Mouse (Mus musculus) ES-E14 (cell line): ENCODE results near the gene Srl. TPM values are rescaled to one million over a fixed set of nuclear protein-coding genes. Genes with fewer than 3 reads are reported as not detected.

Source experiments
- DNase-seq: peaks from one replicate; pipeline ENCODE4 v3.0.0-alpha.2; 2013; ENCODE audit warnings: low read depth, low spot score
- H3K27ac ChIP-seq: 2 replicates; pipeline ENCODE4 v1.5.1; 2012; ENCODE audit warnings: low read depth, mild to moderate bottlenecking, low read length, moderate library complexity, mixed read lengths; ENCODE audit not compliant: poor library complexity, insufficient read depth, severe bottlenecking
- H3K36me3 ChIP-seq: 2 replicates; pipeline ENCODE4 v1.6.1; 2012; ENCODE audit warnings: mild to moderate bottlenecking, low read length, moderate library complexity, mixed read lengths; ENCODE audit not compliant: control insufficient read depth, poor library complexity, insufficient read depth, severe bottlenecking
- H3K4me1 ChIP-seq, 2 experiments: fragments of 150-350 bp in 1 of 2; sonication (generic) in 1 of 2; 2 replicates each; pipeline ENCODE4 v1.6.1; 2012; ENCODE audit warnings: low read length in 2 of 2, mild to moderate bottlenecking in 1 of 2, mixed read lengths in 1 of 2; ENCODE audit not compliant: control insufficient read depth in 2 of 2, insufficient read depth in 2 of 2, poor library complexity in 1 of 2
- H3K4me3 ChIP-seq, 2 experiments: fragments of 150-350 bp in 1 of 2; sonication (generic) in 1 of 2; 2 replicates each; pipeline ENCODE4 v1.5.1; 2012; ENCODE audit warnings: low read length in 2 of 2, low read depth in 1 of 2, mild to moderate bottlenecking in 1 of 2, mixed read lengths in 1 of 2; ENCODE audit not compliant: insufficient read depth in 1 of 2, poor library complexity in 1 of 2, severe bottlenecking in 1 of 2
- H3K9ac ChIP-seq: 2 replicates; pipeline ENCODE4 v1.6.1; 2012; ENCODE audit warnings: low read depth, mild to moderate bottlenecking, low read length, mixed read lengths; ENCODE audit not compliant: poor library complexity, insufficient read depth, severe bottlenecking
- H3K9me3 ChIP-seq: fragments of 150-350 bp; sonication (generic); 2 replicates; pipeline ENCODE4 v1.6.1; 2012; ENCODE audit warnings: low read depth, mild to moderate bottlenecking, low read length; ENCODE audit not compliant: control insufficient read depth, insufficient read depth
- CHD2 ChIP-seq: IDR thresholded peaks from 2 replicates; pipeline ENCODE4 v1.6.1; 2014; ENCODE audit warnings: mild to moderate bottlenecking, low read depth, low read length, inconsistent platforms
- HCFC1 ChIP-seq: IDR thresholded peaks from 2 replicates; pipeline ENCODE4 v1.6.1; 2012; ENCODE audit warnings: low read length, inconsistent platforms, borderline replicate concordance; ENCODE audit not compliant: insufficient read depth
- MAFK ChIP-seq: IDR thresholded peaks from 2 replicates; pipeline ENCODE4 v1.6.1; 2014; ENCODE audit warnings: mild to moderate bottlenecking, low read depth, low read length, inconsistent platforms; ENCODE audit not compliant: insufficient read depth
- ZC3H11A ChIP-seq: IDR thresholded peaks from 2 replicates; pipeline ENCODE4 v1.6.1; 2012; ENCODE audit warnings: low read depth, mild to moderate bottlenecking, inconsistent platforms, low read length, borderline replicate concordance
- ZNF384 ChIP-seq: IDR thresholded peaks from 2 replicates; pipeline ENCODE4 v1.6.1; 2012; ENCODE audit warnings: low read depth, low read length, inconsistent platforms
- in situ Hi-C, 2 experiments: fragments of 600-800 bp; cut with MboI; formaldehyde crosslinking; loops; one replicate each; pipeline ENCODE4 v1.15.1; 2025; ENCODE audit warnings: low sequenced_read_pairs in 2 of 2, inconsistent platforms in 1 of 2; ENCODE audit not compliant: unreplicated experiment in 2 of 2
- total RNA-seq: library from RNA; depleted of rRNA; stranded (reverse); fragments of 300-350 nt; gene quantifications from 2 replicates; pipeline ENCODE4 v1.2.3, GENCODE M21; 2012

Srl gene
- total RNA-seq, 1 experiment, result 28.0 TPM

DNA sequence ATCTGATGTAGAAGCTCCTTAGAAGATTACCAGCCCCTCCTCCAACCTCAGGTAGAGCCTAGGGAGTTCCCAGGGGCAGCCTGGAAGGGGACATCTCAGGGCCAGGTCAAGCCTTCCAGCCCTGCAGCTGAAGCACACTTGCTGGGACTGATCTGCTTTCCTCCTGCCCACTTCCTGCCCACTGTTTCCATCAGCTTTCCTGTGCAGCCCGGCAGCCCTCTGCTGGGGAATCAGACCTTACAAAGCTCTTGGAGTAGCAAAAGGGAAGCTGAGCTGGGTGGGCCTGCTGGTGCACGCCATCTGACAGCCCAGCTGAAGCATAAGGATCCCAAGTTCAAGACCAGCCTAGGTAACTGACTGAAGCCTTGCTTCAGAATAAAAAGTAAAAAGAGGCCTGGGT, 35.3 kb upstream of the Srl start:
- H3K27ac ChIP-seq, result no peak overlapping the region
- H3K9me3 ChIP-seq, result no peaks in the 10 kb centered on the region
- in situ Hi-C loops, result no loop called here
- no peak for DNase-seq
- H3K4me1 ChIP-seq, result peaks cover 0 to 12% of the 10 kb centered on the region in 2 experiments; a peak in 2 of 4 replicates
- TF ChIP-seq ZC3H11A (no peak), HCFC1 (no peak), ZNF384 (no peak), MAFK (no peak), CHD2 (no peak)
- no peaks in the 10 kb centered on the region for H3K36me3 ChIP-seq
- H3K4me3 ChIP-seq, result no peak overlapping the region
- H3K9ac ChIP-seq, result no peak overlapping the region

DNA sequence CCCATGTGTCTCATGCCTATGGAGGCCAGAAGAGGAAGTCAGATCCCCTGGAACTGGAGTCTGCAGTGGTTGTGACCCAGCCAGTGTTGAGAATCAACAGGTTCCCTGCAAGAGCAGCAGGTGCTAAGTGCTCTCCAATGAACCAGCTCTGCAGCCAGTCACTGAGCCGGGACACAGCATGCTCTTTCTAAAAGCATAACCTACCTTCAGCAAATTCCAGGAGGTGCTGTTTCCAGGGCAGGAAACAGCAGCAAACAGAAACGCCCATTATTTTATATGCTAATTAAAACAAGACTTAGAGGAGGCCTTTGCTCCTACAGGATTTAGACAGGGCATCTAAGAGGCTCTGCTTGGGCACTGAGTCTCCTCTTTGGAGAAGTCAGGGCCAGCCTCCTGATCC, 34.4 kb upstream of the Srl start:
- DNase-seq, result no peak
- H3K36me3 ChIP-seq, result no peaks in the 10 kb centered on the region
- TF ChIP-seq ZNF384 (no peak), ZC3H11A (no peak), MAFK (no peak), CHD2 (no peak), HCFC1 (no peak)
- in situ Hi-C loops, result no loop called here
- H3K9ac ChIP-seq, result no peak overlapping the region
- no peak overlapping the region for H3K27ac ChIP-seq
- H3K9me3 ChIP-seq, result no peaks in the 10 kb centered on the region
- H3K4me1 ChIP-seq, result peaks cover 0 to 12% of the 10 kb centered on the region in 2 experiments; a peak in 2 of 4 replicates
- no peak overlapping the region for H3K4me3 ChIP-seq

DNA sequence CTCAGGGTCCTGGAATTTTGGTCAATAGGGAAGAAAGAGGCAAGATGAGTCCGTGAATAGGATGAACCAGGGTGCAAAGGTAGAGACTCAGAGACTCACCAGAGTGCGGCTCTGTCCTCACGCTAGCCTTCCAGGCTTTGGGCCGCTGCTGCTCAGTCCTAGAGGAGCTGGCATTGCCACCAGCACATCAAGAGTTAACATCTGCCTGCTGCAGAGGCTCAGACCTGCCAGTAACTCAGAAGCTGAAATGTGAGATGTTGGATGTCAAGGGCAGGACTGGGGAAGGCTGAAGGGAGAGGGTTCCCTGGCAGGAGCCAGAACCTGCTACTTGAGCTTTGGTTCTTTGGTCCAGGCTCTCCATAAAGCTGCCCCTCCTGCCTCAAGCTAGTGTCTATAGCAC, 29.1 kb upstream of the Srl start:
- no peak for DNase-seq
- Histone ChIP-seq H3K4me1 (peaks cover 0 to 4% of the 10 kb centered on the region in 2 experiments; a peak in 1 of 4 replicates), H3K27ac (no peak overlapping the region), H3K9me3 (no peaks in the 10 kb centered on the region), H3K4me3 (no peak overlapping the region), H3K36me3 (no peaks in the 10 kb centered on the region), H3K9ac (no peak overlapping the region)
- in situ Hi-C loops, result no loop called here
- TF ChIP-seq MAFK, result no peak
- no peak for TF ChIP-seq HCFC1
- no peak for TF ChIP-seq CHD2
- TF ChIP-seq ZC3H11A, result no peak
- no peak for TF ChIP-seq ZNF384

DNA sequence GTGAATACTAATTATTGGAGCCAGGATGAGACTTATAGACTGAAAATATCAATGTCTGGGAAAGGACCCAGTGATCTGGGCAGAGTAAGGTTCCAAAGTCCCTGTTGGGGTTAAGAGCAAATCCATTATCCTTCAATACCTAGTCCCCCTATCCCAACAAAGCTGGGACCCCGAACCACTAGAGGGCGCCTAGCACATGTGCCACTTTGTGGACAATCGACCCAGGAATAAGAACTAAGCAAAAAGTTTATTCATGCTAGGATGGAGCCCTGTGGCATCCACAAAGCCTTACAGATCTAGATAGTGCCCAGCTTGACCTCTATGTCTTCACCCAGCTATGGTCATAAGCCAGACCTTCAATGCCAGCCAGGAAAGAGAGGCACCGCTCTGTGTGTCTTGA, 26.3 kb upstream of the Srl start:
- no peaks in the 10 kb centered on the region for H3K36me3 ChIP-seq
- H3K4me1 ChIP-seq, result peaks cover 0 to 7% of the 10 kb centered on the region in 2 experiments; a peak in 2 of 4 replicates
- in situ Hi-C loops, result no loop called here
- no peak overlapping the region for H3K4me3 ChIP-seq
- TF ChIP-seq HCFC1 (no peak), ZC3H11A (peak; percentile 49; the same call in 1 of the 2 replicates), ZNF384 (no peak), MAFK (no peak), CHD2 (no peak)
- no peaks in the 10 kb centered on the region for H3K9me3 ChIP-seq
- H3K27ac ChIP-seq, result no peak overlapping the region
- peak; percentile 87 for DNase-seq
- H3K9ac ChIP-seq, result no peak overlapping the region
